Mouse (Mus musculus) lung, adult 2 months (tissue): ENCODE measurements around the gene E030018B13Rik.

ENCODE experiments used
- CTCF ChIP-seq: fragments of 200-500 bp; IDR thresholded peaks from 2 replicates; pipeline ENCODE4 v1.5.1; 2011; ENCODE audit warnings: mild to moderate bottlenecking, low read length, control low read depth; ENCODE audit not compliant: insufficient read depth
- POLR2A ChIP-seq: fragments of 200-500 bp; IDR thresholded peaks from 2 replicates; pipeline ENCODE4 v1.6.1; 2011; ENCODE audit warnings: low read depth, mild to moderate bottlenecking, control low read depth, low read length, borderline replicate concordance; ENCODE audit errors: extremely low read depth

DNA sequence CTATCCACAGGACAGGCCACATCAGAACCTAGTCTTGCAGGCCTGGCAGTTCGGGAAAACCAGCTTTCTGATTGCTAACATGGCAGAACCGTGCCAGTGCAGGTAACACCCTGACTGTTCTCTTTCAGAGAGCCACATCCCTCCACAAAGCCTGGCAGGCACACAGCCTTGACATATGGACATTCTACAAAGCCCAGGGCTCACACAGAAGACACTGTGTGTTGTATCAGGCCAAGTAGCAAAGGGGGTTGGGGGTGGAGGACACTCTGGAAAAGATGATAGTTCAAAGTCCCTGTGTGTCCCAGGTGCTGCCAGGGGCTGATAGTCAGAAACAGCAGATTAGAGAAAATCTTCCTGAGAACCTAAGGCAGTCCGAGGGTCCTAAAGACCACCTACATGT, 9.8 kb downstream of the E030018B13Rik start:
- TF ChIP-seq CTCF (no peak), POLR2A (no peak)
